Comparison of ENCODE assay signal across 10 mouse cellular contexts in the genomic region with DNA sequence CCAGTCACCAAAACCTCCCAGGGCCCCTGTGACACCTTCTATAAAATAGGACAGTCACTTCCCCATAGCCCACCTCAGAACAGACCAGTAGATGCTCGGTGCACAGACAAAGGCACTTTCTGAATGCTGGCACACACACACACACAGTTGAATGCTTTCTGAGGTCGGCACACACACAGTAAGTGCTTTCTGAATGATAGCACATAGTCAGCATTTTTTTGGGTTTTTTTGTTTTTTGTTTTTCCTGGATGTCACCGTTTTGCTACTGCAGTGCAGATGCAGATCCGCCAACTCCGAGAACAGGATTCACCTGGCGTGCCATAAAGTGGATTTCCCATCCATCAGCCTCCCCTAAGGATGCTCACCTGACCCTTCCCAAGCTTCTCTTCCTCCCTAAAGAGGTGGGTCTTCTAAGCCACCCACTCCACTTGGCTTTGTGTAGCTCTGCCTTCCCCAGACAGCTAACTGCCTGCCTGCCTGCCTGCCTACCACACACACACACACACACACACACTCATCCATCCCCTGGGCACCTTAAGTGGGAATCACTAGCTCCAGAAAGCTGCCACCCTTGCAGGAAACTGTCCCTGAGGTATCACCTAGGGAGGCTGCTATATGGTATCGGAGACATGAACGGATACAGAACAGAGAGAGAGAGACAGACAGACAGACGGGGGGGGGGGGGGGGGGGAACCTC. TPM values are rescaled to one million over a fixed set of nuclear protein-coding genes. Genes with fewer than 3 reads are reported as not detected.
A peak's percentile ranks its signal among the peaks of the same experiment; 100 is the strongest.
DNase-seq lines count a peak whose midpoint lies in the region; ATAC-seq and TF ChIP-seq lines count a peak whose summit lies in the region.
"Had no signal": no experiment of that assay in that cellular context is flagged by ENCODE, and none has a peak within 500 bp of the region (broad histone marks: within the 10 kb centered on the region; RNA-seq: fewer than 3 reads in every experiment).

No protein-coding gene starts in this region.

- H3K9ac ChIP-seq in heart, embryonic 16.5 days (ENCODE audit: low read length) = no peak overlapping the region
- H3K9ac ChIP-seq in CH12.LX (ENCODE audit: insufficient read depth, low read depth) = no peak overlapping the region
- peak overlapping the region; percentile 76 for H3K9ac ChIP-seq in hindbrain, embryonic 15.5 days
- H3K9ac ChIP-seq: limb, embryonic 15.5 days had no signal

- TF ChIP-seq EP300 in CH12.LX (IDR thresholded peaks at IDR 0.05; ENCODE audit: low read length) = no peak

- no peak for TF ChIP-seq POLR2A in CH12.LX (IDR thresholded peaks at IDR 0.05; ENCODE audit: low read depth, low read length)

- peaks cover 73% of the 10 kb centered on the region for H3K4me1 ChIP-seq in heart, embryonic 16.5 days (ENCODE audit: control insufficient read depth, insufficient read depth, low read length)
- H3K4me1 ChIP-seq in CH12.LX (ENCODE audit: control insufficient read depth in 1 of 2, insufficient read depth in 2 of 2) = peaks cover 18 to 70% of the 10 kb centered on the region in 2 experiments
- H3K4me1 ChIP-seq in embryonic facial prominence, embryonic 10.5 days = peaks cover 87% of the 10 kb centered on the region
- peaks cover 79% of the 10 kb centered on the region for H3K4me1 ChIP-seq in hindbrain, embryonic 15.5 days (replicated peaks)

- dilution Hi-C loops in CH12.LX (cut with MboI; ENCODE audit: extremely low pct_ligation_motif_present, extremely low pct_unique_long_range_greater_than_20kb, low sequenced_read_pairs) = no loop called here

- H3K9me3 ChIP-seq in heart, embryonic 16.5 days (replicated peaks; ENCODE audit: control insufficient read depth, low read length) = no peaks in the 10 kb centered on the region
- no peaks in the 10 kb centered on the region for H3K9me3 ChIP-seq in CH12.LX (replicated peaks; ENCODE audit: low read length)
- H3K9me3 ChIP-seq in embryonic facial prominence, embryonic 10.5 days = no peaks in the 10 kb centered on the region
- no peaks in the 10 kb centered on the region for H3K9me3 ChIP-seq in hindbrain, embryonic 15.5 days
- H3K9me3 ChIP-seq: limb, embryonic 15.5 days had no signal

- TF ChIP-seq RAD21 in CH12.LX (IDR thresholded peaks at IDR 0.05; ENCODE audit: low read depth, low read length) = no peak

- 74% methylated on average over 9 of the region's 9 CpGs for WGBS in heart, embryonic 16.5 days
- 73% methylated on average over 8 of the region's 9 CpGs for WGBS in embryonic facial prominence, embryonic 10.5 days
- WGBS in hindbrain, embryonic 15.5 days = 53% methylated on average over 8 of the region's 9 CpGs

- no peaks in the 10 kb centered on the region for H3K27me3 ChIP-seq in heart, embryonic 16.5 days (ENCODE audit: control insufficient read depth, insufficient read depth, low read length)
- H3K27me3 ChIP-seq in CH12.LX (replicated peaks) = no peaks in the 10 kb centered on the region
- peaks cover 6% of the 10 kb centered on the region for H3K27me3 ChIP-seq in embryonic facial prominence, embryonic 10.5 days (replicated peaks; ENCODE audit: low read depth, poor library complexity, severe bottlenecking)
- H3K27me3 ChIP-seq in hindbrain, embryonic 15.5 days = no peaks in the 10 kb centered on the region
- H3K27me3 ChIP-seq: limb, embryonic 15.5 days had no signal

- peak overlapping the region; percentile 36; the same call in 1 of the 2 replicates for H3K4me2 ChIP-seq in heart, embryonic 16.5 days (ENCODE audit: low read depth, low read length)
- no peak overlapping the region for H3K4me2 ChIP-seq in CH12.LX (ENCODE audit: insufficient read depth, low read depth, poor library complexity, severe bottlenecking)
- H3K4me2 ChIP-seq in hindbrain, embryonic 15.5 days = peak overlapping the region; percentile 79

- H3K27ac ChIP-seq in heart, embryonic 16.5 days (ENCODE audit: low read length) = peak overlapping the region; percentile 80
- H3K27ac ChIP-seq in CH12.LX (ENCODE audit: insufficient read depth, low read depth) = no peak overlapping the region
- no peak overlapping the region for H3K27ac ChIP-seq in embryonic facial prominence, embryonic 10.5 days (replicated peaks)
- H3K27ac ChIP-seq in hindbrain, embryonic 15.5 days (replicated peaks) = peak overlapping the region; percentile 89
- H3K27ac ChIP-seq: limb, embryonic 15.5 days had no signal

- H3K79me2 ChIP-seq in CH12.LX (replicated peaks; ENCODE audit: control insufficient read depth, extremely low read depth, insufficient read depth, poor library complexity, severe bottlenecking) = peaks cover 53% of the 10 kb centered on the region

- in situ Hi-C loops in CH12.LX (cut with MboI; ENCODE audit: low pct_ligation_motif_present, low pct_unique_long_range_greater_than_20kb, low sequenced_read_pairs) = loop anchor here (10.0 kb wide), 1 partner anchor 51 kb away; no protein-coding TSS in a partner anchor

- H3K4me3 ChIP-seq in heart, embryonic 16.5 days (ENCODE audit: low read length) = no peak overlapping the region
- H3K4me3 ChIP-seq in CH12.LX (replicated peaks in 1 of 3; ENCODE audit: low read depth in 2 of 3, low read length in 2 of 3, poor library complexity in 1 of 3) = no peak overlapping the region
- H3K4me3 ChIP-seq in embryonic facial prominence, embryonic 10.5 days = peak overlapping the region; percentile 95; the same call in 1 of the 2 replicates
- peak overlapping the region; percentile 11 for H3K4me3 ChIP-seq in hindbrain, embryonic 15.5 days

- ATAC-seq in heart, embryonic 16.5 days (replicated peaks; ENCODE audit: extremely low read depth, insufficient read depth, low FRiP score) = no peak
- ATAC-seq in hindbrain, embryonic 15.5 days (ENCODE audit: low FRiP score, low read depth) = no peak

- H3K36me3 ChIP-seq in heart, embryonic 16.5 days (ENCODE audit: control insufficient read depth, insufficient read depth) = no peaks in the 10 kb centered on the region
- H3K36me3 ChIP-seq in CH12.LX (replicated peaks in 1 of 2; ENCODE audit: control insufficient read depth in 1 of 2, insufficient read depth in 1 of 2, low read length in 1 of 2) = peaks cover 0 to 35% of the 10 kb centered on the region in 2 experiments
- H3K36me3 ChIP-seq in embryonic facial prominence, embryonic 10.5 days (replicated peaks) = peaks cover 6% of the 10 kb centered on the region; the same call in 1 of the 2 replicates
- no peaks in the 10 kb centered on the region for H3K36me3 ChIP-seq in hindbrain, embryonic 15.5 days
- H3K36me3 ChIP-seq: limb, embryonic 15.5 days had no signal

- no peak for DNase-seq in heart, adult 9 months (ENCODE audit: low spot score in 2 of 2)
- DNase-seq in CH12.LX (ENCODE audit: extremely low read depth) = no peak
- DNase-seq in embryonic facial prominence, embryonic 10.5 days (ENCODE audit: low spot score) = no peak
- no peak for DNase-seq in spleen, postnatal 4 days (ENCODE audit: low spot score in 2 of 2)
- no peak for DNase-seq in embryo, embryonic 10 days (ENCODE audit: low spot score)
- DNase-seq in thymus, postnatal 36 days = no peak
- DNase-seq: gastrocnemius, postnatal 10 days had no signal

- no peak for TF ChIP-seq CTCF in CH12.LX (conservative IDR thresholded peaks at IDR 0.05 in 1 of 2, IDR thresholded peaks at IDR 0.05 in 1 of 2; ENCODE audit: low read depth in 2 of 2, low read length in 2 of 2)

TF ChIP-seq in CH12.LX, 34 proteins besides CTCF, POLR2A, EP300 and RAD21:
- TF ChIP-seq MEF2A (IDR thresholded peaks at IDR 0.05; ENCODE audit: borderline replicate concordance, low read depth, low read length) (no peak), MAFK (IDR thresholded peaks at IDR 0.05; ENCODE audit: insufficient replicate concordance, low read length) (0 out of 2 replicates have a peak, but pooled peaks have one; percentile 39), ZKSCAN1 (IDR thresholded peaks at IDR 0.05; ENCODE audit: borderline replicate concordance, low read depth, low read length) (peak; percentile 53)

RNA-seq across cellular contexts. Expression of a gene that starts 3.2 kb away (rescaled TPM):
- polyA plus RNA-seq in heart, embryonic 16.5 days (2015; fragmentation: Nextera tagmentation; extraction: Ambion mirVana) = 17.6 and 19.1 TPM in 2 replicates
- 7.2 and 10.8 TPM in 2 replicates for total RNA-seq in CH12.LX (2012; rRNA removed)
- total RNA-seq in CH12.LX (2014; rRNA removed) = 2.5 and 3.9 TPM in 2 replicates
- 37.7 and 44.7 TPM in 2 replicates for polyA plus RNA-seq in CH12.LX (2012; ENCODE audit: insufficient read length, low read depth)
- 19.2 and 19.8 TPM in 2 replicates for polyA plus RNA-seq in embryonic facial prominence, embryonic 10.5 days (2016; fragmentation: Nextera tagmentation; extraction: Ambion mirVana)
- 26.3 and 28.7 TPM in 2 replicates for polyA plus RNA-seq in hindbrain, embryonic 15.5 days (2015; fragmentation: Nextera tagmentation; extraction: Ambion mirVana)

Comparison
In these comparisons a context has a peak if more than half of its experiments do, and no peak if none do; other contexts are left out.
1. H3K27ac ChIP-seq: peak in heart, embryonic 16.5 days (single experiment) and hindbrain, embryonic 15.5 days (single experiment); none in CH12.LX (single experiment) and embryonic facial prominence, embryonic 10.5 days (single experiment).
2. H3K4me3 ChIP-seq: peak in embryonic facial prominence, embryonic 10.5 days (single experiment) and hindbrain, embryonic 15.5 days (single experiment); none in heart, embryonic 16.5 days (single experiment) and CH12.LX (0 of 3).